Mouse (Mus musculus): ENCODE measurements at regions not wholly inside any gene's neighbourhood (a gene's known extent, or its start where the extent isn't known, plus 50 kb on each side); places are given as distances from the start of the nearest gene placed in this dataset.

DNA sequence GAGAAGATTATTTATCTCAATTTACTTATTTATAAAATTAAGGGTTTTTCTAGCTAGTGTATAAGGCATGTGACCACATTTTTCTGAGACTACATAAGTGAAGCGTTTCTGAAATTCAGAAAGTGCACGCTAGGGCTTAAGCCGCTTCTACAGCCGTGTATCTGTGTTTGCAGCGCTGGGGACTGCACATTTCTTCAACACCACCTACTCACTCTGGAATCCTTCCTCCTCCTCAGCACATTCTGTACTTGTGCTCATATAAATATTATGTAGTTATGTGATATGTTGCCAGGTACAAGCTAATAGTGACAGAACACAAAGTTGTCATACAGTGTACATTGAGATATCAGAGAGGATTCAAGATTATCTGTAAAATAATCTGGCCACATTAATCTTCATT lies 251.0 kb upstream of the Slc30a5 start:
- Histone ChIP-seq H3K4me2 (no peak overlapping the region), H3K4me1 (no peaks in the 10 kb centered on the region), H3K9ac (no peak overlapping the region), H3K27ac (no peak overlapping the region), H3K36me3 (no peaks in the 10 kb centered on the region), H3K27me3 (no peaks in the 10 kb centered on the region), H3K9me3 (no peaks in the 10 kb centered on the region), H3K4me3 (no peak overlapping the region)
- no peak for ATAC-seq (ENCODE audit: insufficient number of reproducible peaks, low FRiP score, low TSS enrichment, low read depth)
- WGBS = 93% methylated on average over 5 of the region's 5 CpGs

- Histone ChIP-seq H3K36me3 (no peaks in the 10 kb centered on the region), H3K4me2 (no peak overlapping the region), H3K9me3 (no peaks in the 10 kb centered on the region), H3K4me3 (no peak overlapping the region), H3K4me1 (no peaks in the 10 kb centered on the region), H3K27ac (no peak overlapping the region), H3K27me3 (no peaks in the 10 kb centered on the region), H3K9ac (no peak overlapping the region)
- ATAC-seq (ENCODE audit: insufficient number of reproducible peaks, low FRiP score, low TSS enrichment, low read depth) = no peak
- WGBS = 57% methylated on average over 1 of the region's 1 CpGs
Measured at GRCm38 (mm10) chr13:101083416-101083815, 250.2 kb upstream of the Slc30a5 start.

DNA sequence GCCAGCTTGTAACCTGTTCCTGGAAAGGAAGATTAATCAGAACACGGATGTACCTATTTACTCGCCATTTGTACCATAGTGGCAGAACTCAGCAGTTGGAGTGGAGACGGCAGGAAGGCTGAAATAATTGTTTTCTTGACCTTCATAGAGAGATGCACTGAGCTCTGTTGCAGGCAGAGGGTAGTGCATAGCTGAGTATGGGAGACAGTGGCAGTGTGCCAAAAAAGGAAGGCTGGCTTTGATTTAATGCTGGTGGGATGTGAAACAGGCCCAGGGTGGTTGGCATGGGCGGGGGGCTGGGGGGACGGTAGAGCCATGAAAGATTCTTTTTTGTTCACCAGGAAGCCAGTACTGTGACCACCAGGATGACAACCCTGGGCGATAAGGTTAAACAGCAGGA lies 235.3 kb upstream of the Slc30a5 start:
- H3K36me3 ChIP-seq = no peaks in the 10 kb centered on the region
- no peak overlapping the region for H3K4me2 ChIP-seq
- H3K9me3 ChIP-seq = no peaks in the 10 kb centered on the region
- H3K27me3 ChIP-seq = no peaks in the 10 kb centered on the region
- H3K4me1 ChIP-seq = peaks cover 3% of the 10 kb centered on the region
- 43% methylated on average over 6 of the region's 6 CpGs for WGBS
- no peak overlapping the region for H3K9ac ChIP-seq
- H3K4me3 ChIP-seq = no peak overlapping the region
- H3K27ac ChIP-seq = no peak overlapping the region
- ATAC-seq (ENCODE audit: insufficient number of reproducible peaks, low FRiP score, low TSS enrichment, low read depth) = no peak

DNA sequence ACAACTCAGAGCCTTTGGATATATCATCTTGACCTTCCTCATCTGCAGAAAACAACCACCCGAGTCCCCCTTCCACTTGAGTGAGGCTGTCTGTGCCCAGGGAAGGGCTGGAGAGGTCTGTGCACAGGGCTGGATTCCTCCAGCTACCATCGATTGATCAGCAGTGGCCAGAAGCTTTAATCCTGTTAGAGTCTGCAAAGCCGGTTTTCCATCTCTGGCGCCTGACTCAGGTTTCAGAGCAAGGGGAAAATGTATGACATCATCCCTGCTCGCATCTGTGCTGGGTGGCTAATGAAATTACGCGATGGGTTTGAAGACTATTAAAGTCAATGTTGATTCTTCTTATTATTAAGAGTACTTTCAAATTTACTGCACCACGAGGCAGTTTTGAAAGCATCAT lies 229.4 kb upstream of the Slc30a5 start:
- 26% methylated on average over 8 of the region's 8 CpGs for WGBS
- H3K9ac ChIP-seq = no peak overlapping the region
- H3K4me1 ChIP-seq = peaks cover 7% of the 10 kb centered on the region
- H3K9me3 ChIP-seq = no peaks in the 10 kb centered on the region
- no peak for ATAC-seq (ENCODE audit: insufficient number of reproducible peaks, low FRiP score, low TSS enrichment, low read depth)
- H3K27ac ChIP-seq = no peak overlapping the region
- H3K36me3 ChIP-seq = no peaks in the 10 kb centered on the region
- no peak overlapping the region for H3K4me3 ChIP-seq
- H3K4me2 ChIP-seq = no peak overlapping the region
- H3K27me3 ChIP-seq = no peaks in the 10 kb centered on the region

- Histone ChIP-seq H3K9ac (no peak overlapping the region), H3K27ac (no peak overlapping the region), H3K4me3 (no peak overlapping the region), H3K36me3 (no peaks in the 10 kb centered on the region), H3K4me1 (peaks cover 7% of the 10 kb centered on the region), H3K9me3 (no peaks in the 10 kb centered on the region), H3K4me2 (no peak overlapping the region), H3K27me3 (no peaks in the 10 kb centered on the region)
- 40% methylated on average over 15 of the region's 15 CpGs for WGBS
- no peak for ATAC-seq (ENCODE audit: insufficient number of reproducible peaks, low FRiP score, low TSS enrichment, low read depth)
Measured at GRCm38 (mm10) chr13:101061233-101062144, 228.3 kb upstream of the Slc30a5 start.

- H3K4me1 ChIP-seq = no peaks in the 10 kb centered on the region
- ATAC-seq (ENCODE audit: insufficient number of reproducible peaks, low FRiP score, low TSS enrichment, low read depth) = no peak
- no peaks in the 10 kb centered on the region for H3K27me3 ChIP-seq
- H3K27ac ChIP-seq = no peak overlapping the region
- WGBS = 86% methylated on average over 1 of the region's 1 CpGs
- H3K9ac ChIP-seq = no peak overlapping the region
- H3K4me3 ChIP-seq = no peak overlapping the region
- H3K9me3 ChIP-seq = no peaks in the 10 kb centered on the region
- H3K4me2 ChIP-seq = no peak overlapping the region
- no peaks in the 10 kb centered on the region for H3K36me3 ChIP-seq
Measured at GRCm38 (mm10) chr13:101049511-101049910, 216.3 kb upstream of the Slc30a5 start.

DNA sequence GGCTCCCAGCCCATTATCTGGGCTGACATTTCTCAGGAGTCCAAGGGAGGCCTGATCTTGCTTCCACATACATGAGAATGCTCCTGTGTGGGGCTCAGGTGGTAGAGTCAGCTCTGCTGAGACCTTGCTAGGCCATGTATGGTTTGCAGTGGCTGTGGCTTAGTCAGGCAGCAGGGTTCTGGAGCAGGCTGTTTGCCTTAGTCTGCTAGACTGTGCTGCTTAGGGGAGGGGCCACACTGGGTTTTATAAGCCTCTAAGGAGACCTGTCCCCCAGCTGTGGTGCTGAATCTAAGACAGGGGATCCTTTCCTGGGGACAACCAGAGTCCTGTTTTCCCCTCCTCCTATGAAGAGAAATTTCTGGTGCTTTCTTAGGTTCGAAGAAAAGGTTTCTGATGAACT lies 199.4 kb upstream of the Slc30a5 start:
- no peaks in the 10 kb centered on the region for H3K36me3 ChIP-seq
- peaks cover 9% of the 10 kb centered on the region for H3K4me1 ChIP-seq
- H3K4me2 ChIP-seq = no peak overlapping the region
- no peaks in the 10 kb centered on the region for H3K9me3 ChIP-seq
- H3K27me3 ChIP-seq = no peaks in the 10 kb centered on the region
- no peak overlapping the region for H3K4me3 ChIP-seq
- H3K9ac ChIP-seq = no peak overlapping the region
- H3K27ac ChIP-seq = no peak overlapping the region
- ATAC-seq (ENCODE audit: insufficient number of reproducible peaks, low FRiP score, low TSS enrichment, low read depth) = no peak
- 48% methylated on average over 1 of the region's 1 CpGs for WGBS

DNA sequence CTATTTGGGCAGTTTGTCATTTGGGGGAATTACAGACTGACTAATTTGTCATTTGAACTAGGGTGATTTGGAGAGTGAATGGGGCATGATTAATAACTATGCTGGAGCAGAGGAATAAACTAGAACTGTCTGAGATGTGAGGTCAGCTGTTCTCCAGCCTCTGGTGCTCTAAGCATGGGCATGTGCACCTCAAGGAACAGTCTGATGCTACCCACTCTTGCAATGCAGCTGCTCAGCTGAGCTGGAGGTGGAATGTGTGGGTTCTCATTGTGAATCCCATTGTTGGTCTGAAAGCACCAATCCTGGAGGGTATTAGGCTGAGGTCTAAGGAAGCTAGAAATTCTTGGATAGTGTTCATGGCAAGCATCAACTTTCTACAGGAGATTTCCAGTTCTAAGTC lies 192.8 kb upstream of the Slc30a5 start:
- H3K9me3 ChIP-seq = no peaks in the 10 kb centered on the region
- no peak for ATAC-seq (ENCODE audit: insufficient number of reproducible peaks, low FRiP score, low TSS enrichment, low read depth)
- no peak overlapping the region for H3K4me2 ChIP-seq
- H3K27ac ChIP-seq = no peak overlapping the region
- no peaks in the 10 kb centered on the region for H3K27me3 ChIP-seq
- no peak overlapping the region for H3K4me3 ChIP-seq
- no peaks in the 10 kb centered on the region for H3K36me3 ChIP-seq
- H3K9ac ChIP-seq = no peak overlapping the region
- no peaks in the 10 kb centered on the region for H3K4me1 ChIP-seq

- no peak overlapping the region for H3K4me3 ChIP-seq
- no peaks in the 10 kb centered on the region for H3K4me1 ChIP-seq
- ATAC-seq (ENCODE audit: insufficient number of reproducible peaks, low FRiP score, low TSS enrichment, low read depth) = no peak
- no peak overlapping the region for H3K9ac ChIP-seq
- no peak overlapping the region for H3K27ac ChIP-seq
- H3K9me3 ChIP-seq = no peaks in the 10 kb centered on the region
- no peaks in the 10 kb centered on the region for H3K27me3 ChIP-seq
- no peaks in the 10 kb centered on the region for H3K36me3 ChIP-seq
- no peak overlapping the region for H3K4me2 ChIP-seq
- 80% methylated on average over 2 of the region's 2 CpGs for WGBS
Measured at GRCm38 (mm10) chr13:101025488-101025887, 192.3 kb upstream of the Slc30a5 start.

- Histone ChIP-seq H3K27ac (no peak overlapping the region), H3K36me3 (no peaks in the 10 kb centered on the region), H3K4me1 (no peaks in the 10 kb centered on the region), H3K4me3 (no peak overlapping the region), H3K27me3 (no peaks in the 10 kb centered on the region), H3K4me2 (no peak overlapping the region), H3K9me3 (no peaks in the 10 kb centered on the region), H3K9ac (no peak overlapping the region)
- no peak for ATAC-seq (ENCODE audit: insufficient number of reproducible peaks, low FRiP score, low TSS enrichment, low read depth)
- WGBS = 89% methylated on average over 2 of the region's 2 CpGs
Measured at GRCm38 (mm10) chr13:101024971-101025370, 191.7 kb upstream of the Slc30a5 start.

DNA sequence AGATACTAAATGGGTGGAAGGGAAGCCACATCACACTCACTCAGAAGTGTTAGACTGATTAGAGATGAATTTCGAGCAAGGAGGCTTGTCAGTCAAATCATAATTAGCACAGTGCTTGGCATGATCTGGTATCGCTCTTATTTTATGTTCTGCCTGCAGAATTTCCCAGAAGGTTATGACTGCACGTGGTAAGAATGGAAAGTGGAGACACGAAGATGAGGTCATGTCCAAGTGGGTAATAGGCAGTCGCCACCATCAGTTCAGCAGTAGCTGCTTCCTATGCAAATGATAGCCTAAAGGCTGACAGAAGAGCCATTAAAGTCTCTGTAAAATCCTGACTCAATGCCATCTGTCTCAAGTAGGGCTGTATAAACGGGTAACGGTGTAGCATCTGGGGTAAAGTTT lies 186.0 kb upstream of the Slc30a5 start:
- Histone ChIP-seq H3K4me2 (no peak overlapping the region), H3K9me3 (no peaks in the 10 kb centered on the region), H3K36me3 (no peaks in the 10 kb centered on the region), H3K9ac (no peak overlapping the region), H3K4me1 (no peaks in the 10 kb centered on the region), H3K4me3 (no peak overlapping the region), H3K27me3 (no peaks in the 10 kb centered on the region), H3K27ac (no peak overlapping the region)
- ATAC-seq (ENCODE audit: insufficient number of reproducible peaks, low FRiP score, low TSS enrichment, low read depth) = no peak
- 47% methylated on average over 7 of the region's 7 CpGs for WGBS

- no peak overlapping the region for H3K4me3 ChIP-seq
- H3K9me3 ChIP-seq = no peaks in the 10 kb centered on the region
- no peak overlapping the region for H3K27ac ChIP-seq
- H3K4me1 ChIP-seq = no peaks in the 10 kb centered on the region
- H3K4me2 ChIP-seq = no peak overlapping the region
- no peak for ATAC-seq (ENCODE audit: insufficient number of reproducible peaks, low FRiP score, low TSS enrichment, low read depth)
- no peak overlapping the region for H3K9ac ChIP-seq
- no peaks in the 10 kb centered on the region for H3K36me3 ChIP-seq
- 61% methylated on average over 6 of the region's 6 CpGs for WGBS
- no peaks in the 10 kb centered on the region for H3K27me3 ChIP-seq
Measured at GRCm38 (mm10) chr13:101017041-101017440, 183.8 kb upstream of the Slc30a5 start.

- Histone ChIP-seq H3K9ac (no peak overlapping the region), H3K9me3 (no peaks in the 10 kb centered on the region), H3K4me2 (no peak overlapping the region), H3K4me1 (no peaks in the 10 kb centered on the region), H3K36me3 (no peaks in the 10 kb centered on the region), H3K4me3 (no peak overlapping the region), H3K27ac (no peak overlapping the region), H3K27me3 (no peaks in the 10 kb centered on the region)
- WGBS = 50% methylated on average over 1 of the region's 1 CpGs
- ATAC-seq (ENCODE audit: insufficient number of reproducible peaks, low FRiP score, low TSS enrichment, low read depth) = no peak
Measured at GRCm38 (mm10) chr13:101016181-101016580, 183.0 kb upstream of the Slc30a5 start.

Measured in limb, embryonic 15.5 days (tissue).